Mouse (Mus musculus) brain, embryonic 14.5 days (tissue): ENCODE measurements around the gene Rufy4.

Source experiments
- CTCF ChIP-seq: fragments of 200-500 bp; IDR thresholded peaks from 2 replicates; pipeline ENCODE4 v1.5.1; 2012; ENCODE audit warnings: inconsistent platforms, mild to moderate bottlenecking, moderate library complexity, borderline replicate concordance; ENCODE audit not compliant: insufficient read depth, insufficient read length; ENCODE audit errors: extremely low read depth
- POLR2A ChIP-seq: fragments of 200-500 bp; IDR thresholded peaks from 2 replicates; pipeline ENCODE4 v1.6.1; 2012; ENCODE audit warnings: mild to moderate bottlenecking, inconsistent platforms, borderline replicate concordance; ENCODE audit not compliant: poor library complexity, insufficient read depth, insufficient read length, severe bottlenecking; ENCODE audit errors: extremely low read depth

DNA sequence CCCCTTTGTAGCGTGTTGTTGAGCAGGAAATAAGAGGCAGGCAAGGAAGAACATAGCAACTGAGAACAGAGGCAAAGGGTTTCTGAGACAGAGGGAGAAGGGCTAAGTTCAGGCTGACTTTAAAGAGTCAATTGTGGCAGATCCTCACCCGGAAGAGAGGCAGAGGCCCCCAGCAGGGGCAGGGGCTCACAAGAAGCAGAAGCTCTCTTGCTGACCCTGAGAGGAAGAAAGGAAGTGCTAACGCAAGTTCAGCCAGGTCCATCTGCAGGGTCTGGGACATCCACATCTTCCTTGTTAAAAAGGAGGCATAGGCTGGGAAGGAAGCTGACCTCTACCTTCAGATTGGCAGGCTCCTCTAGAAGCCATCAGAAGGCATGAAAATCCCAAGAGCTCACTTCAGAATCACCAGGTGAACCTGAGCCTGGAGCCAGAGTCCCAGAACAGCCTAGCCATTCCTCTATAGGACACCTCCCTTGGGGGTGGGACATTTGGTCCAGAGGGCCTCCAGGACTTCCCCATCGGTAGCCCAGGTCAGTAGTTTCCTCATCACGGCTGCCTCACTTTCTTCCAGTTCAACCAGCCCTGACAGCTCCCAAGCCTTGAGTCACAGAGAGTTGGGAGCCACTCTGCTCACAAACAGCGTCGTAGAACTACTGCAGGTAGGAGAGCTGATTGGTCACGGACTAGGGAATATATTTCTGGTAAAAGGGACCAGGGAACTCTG, 28.3 kb downstream of the Rufy4 start, which contains the start of gene Cxcr2:
- TF ChIP-seq CTCF (no peak), POLR2A (no peak)
